Mouse (Mus musculus): ENCODE results near the gene Cstf2t. TPM values are rescaled to one million over a fixed set of nuclear protein-coding genes. Genes with fewer than 3 reads are reported as not detected.
A peak's percentile ranks its signal among the peaks of the same experiment; 100 is the strongest.

The Cstf2t gene
- polyA plus RNA-seq, 1 experiment from 2014 or later: 17.3 TPM

DNA sequence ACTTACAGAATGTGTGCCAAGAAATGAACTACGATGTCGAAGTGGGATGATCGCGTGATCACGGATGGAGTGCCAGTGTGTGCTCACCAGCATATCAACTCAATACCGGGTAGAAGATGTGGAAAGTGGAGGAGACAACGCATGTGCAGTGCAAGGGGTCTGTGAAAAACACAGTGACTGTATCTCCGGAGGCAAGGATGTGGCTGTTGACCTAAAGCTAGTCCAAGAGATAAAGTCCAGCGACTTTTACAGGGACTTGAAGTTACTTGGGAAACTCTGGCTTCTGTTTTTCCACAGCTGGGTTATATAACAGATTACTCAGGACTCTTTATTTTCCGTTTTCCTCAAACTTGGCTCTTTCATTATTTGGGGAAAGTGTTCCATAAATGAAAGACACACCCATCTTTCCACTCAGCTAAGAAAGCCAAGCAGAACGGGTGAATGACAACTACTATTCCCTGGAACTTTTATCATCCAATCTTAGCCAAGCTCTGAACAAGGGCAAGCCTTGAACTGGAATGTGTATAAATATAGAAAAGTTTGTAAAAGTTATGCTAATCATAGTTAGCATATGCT, 17.3 kb upstream of the Cstf2t start:
- no peak for DNase-seq (ENCODE audit: low spot score)
- Histone ChIP-seq H3K36me3 (ENCODE audit: control insufficient read depth, insufficient read depth, low read length) (no peaks in the 10 kb centered on the region), H3K27me3 (ENCODE audit: control insufficient read depth, insufficient read depth, low read length) (no peaks in the 10 kb centered on the region), H3K27ac (replicated peaks) (peak overlapping the region; percentile 40; the same call in 1 of the 2 replicates), H3K4me2 (replicated peaks; ENCODE audit: low read depth) (no peak overlapping the region; the same call in 1 of the 2 replicates), H3K4me3 (ENCODE audit: low read depth, low read length) (no peak overlapping the region), H3K4me1 (replicated peaks; ENCODE audit: control insufficient read depth, insufficient read depth) (no peaks in the 10 kb centered on the region), H3K9ac (ENCODE audit: low read length) (no peak overlapping the region), H3K9me3 (ENCODE audit: control insufficient read depth, low read length) (no peaks in the 10 kb centered on the region)
- ATAC-seq (ENCODE audit: low FRiP score, low TSS enrichment): no peak
- no peak for TF ChIP-seq CTCF (IDR thresholded peaks at IDR 0.05; ENCODE audit: low read depth)
- TF ChIP-seq EP300 (optimal IDR thresholded peaks at IDR 0.05): no peak
- 48% methylated on average over 11 of the region's 11 CpGs for WGBS

DNA sequence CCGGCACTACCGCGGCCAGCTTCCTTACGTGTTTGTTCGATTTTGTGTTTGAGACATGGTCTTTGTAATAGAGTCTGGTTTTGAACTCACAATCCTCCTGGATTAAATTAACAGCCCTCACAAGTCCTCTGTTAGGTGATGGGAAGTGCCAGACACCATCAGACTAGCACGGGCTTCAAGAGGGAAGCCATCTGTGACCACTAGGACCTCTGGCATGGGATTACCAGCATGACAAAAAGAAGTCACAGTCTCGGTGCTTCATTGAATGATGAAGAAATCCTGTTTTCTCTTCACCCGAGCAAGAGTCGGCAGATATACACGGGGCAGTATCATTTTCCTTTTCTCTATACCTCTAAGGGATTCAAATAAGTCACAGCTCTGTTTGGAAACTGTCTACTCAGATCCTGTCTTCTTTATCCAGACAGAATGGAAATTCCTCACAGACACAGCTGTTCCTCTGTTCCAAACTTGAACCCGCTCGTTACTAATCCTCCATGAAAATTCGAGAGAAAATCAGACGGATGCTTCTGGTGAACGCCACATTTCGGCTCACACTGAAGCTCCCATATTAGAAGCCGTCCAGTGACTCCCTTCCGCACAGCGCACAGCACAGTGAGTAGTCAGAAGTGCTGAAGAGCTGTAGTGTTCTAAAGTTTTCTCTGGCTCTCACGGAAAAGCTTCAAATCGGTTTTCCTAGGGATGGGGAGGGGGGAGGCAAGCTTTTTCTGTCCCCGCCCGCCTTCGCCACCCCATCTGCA, 8.5 kb upstream of the Cstf2t start:
- DNase-seq (ENCODE audit: low spot score) (no peak), ATAC-seq (ENCODE audit: low FRiP score, low TSS enrichment) (no peak)
- 44% methylated on average over 24 of the region's 24 CpGs for WGBS
- Histone ChIP-seq H3K36me3 (ENCODE audit: control insufficient read depth, insufficient read depth, low read length) (no peaks in the 10 kb centered on the region), H3K4me1 (replicated peaks; ENCODE audit: control insufficient read depth, insufficient read depth) (0 out of 2 replicates have a peak, but pooled peaks cover 2% of the 10 kb centered on the region), H3K27ac (replicated peaks) (peak overlapping the region; percentile 40; the same call in 1 of the 2 replicates), H3K4me3 (ENCODE audit: low read depth, low read length) (peak overlapping the region; percentile 19), H3K9me3 (ENCODE audit: control insufficient read depth, low read length) (no peaks in the 10 kb centered on the region), H3K4me2 (replicated peaks; ENCODE audit: low read depth) (peak overlapping the region; percentile 48), H3K27me3 (ENCODE audit: control insufficient read depth, insufficient read depth, low read length) (no peaks in the 10 kb centered on the region), H3K9ac (ENCODE audit: low read length) (peak overlapping the region; percentile 45; the same call in 1 of the 2 replicates)
- TF ChIP-seq CTCF (IDR thresholded peaks at IDR 0.05; ENCODE audit: low read depth): no peak

DNA sequence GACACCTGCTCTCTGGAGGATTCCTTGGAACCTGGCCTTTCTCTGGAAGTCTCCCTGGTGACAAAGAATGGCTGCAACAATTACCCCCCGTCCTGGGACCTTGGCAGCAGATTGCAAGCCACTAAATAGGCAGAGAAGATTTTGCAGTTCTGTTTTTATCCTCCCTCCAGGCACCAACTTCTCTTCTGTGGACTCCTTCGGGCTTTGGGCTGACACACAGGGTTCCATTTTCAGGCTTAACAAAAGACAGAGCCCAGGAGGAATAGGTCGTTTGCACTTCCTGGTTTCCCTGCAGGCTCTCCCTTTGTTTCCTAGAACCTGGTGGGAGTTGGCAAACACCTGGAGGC, 7.9 kb upstream of the Cstf2t start:
- H3K9ac ChIP-seq (ENCODE audit: low read length): no peak overlapping the region
- DNase-seq (ENCODE audit: low spot score) (no peak), ATAC-seq (ENCODE audit: low FRiP score, low TSS enrichment) (no peak)
- peak overlapping the region; percentile 40; the same call in 1 of the 2 replicates for H3K27ac ChIP-seq (replicated peaks)
- 0 out of 2 replicates have a peak, but pooled peaks cover 2% of the 10 kb centered on the region for H3K4me1 ChIP-seq (replicated peaks; ENCODE audit: control insufficient read depth, insufficient read depth)
- H3K27me3 ChIP-seq (ENCODE audit: control insufficient read depth, insufficient read depth, low read length): no peaks in the 10 kb centered on the region
- H3K36me3 ChIP-seq (ENCODE audit: control insufficient read depth, insufficient read depth, low read length): no peaks in the 10 kb centered on the region
- TF ChIP-seq EP300 (optimal IDR thresholded peaks at IDR 0.05): no peak
- no peak for TF ChIP-seq CTCF (IDR thresholded peaks at IDR 0.05; ENCODE audit: low read depth)
- peak overlapping the region; percentile 19; the same call in 1 of the 2 replicates for H3K4me3 ChIP-seq (ENCODE audit: low read depth, low read length)
- 13% methylated on average over 3 of the region's 3 CpGs for WGBS
- peak overlapping the region; percentile 48 for H3K4me2 ChIP-seq (replicated peaks; ENCODE audit: low read depth)
- no peaks in the 10 kb centered on the region for H3K9me3 ChIP-seq (ENCODE audit: control insufficient read depth, low read length)

DNA sequence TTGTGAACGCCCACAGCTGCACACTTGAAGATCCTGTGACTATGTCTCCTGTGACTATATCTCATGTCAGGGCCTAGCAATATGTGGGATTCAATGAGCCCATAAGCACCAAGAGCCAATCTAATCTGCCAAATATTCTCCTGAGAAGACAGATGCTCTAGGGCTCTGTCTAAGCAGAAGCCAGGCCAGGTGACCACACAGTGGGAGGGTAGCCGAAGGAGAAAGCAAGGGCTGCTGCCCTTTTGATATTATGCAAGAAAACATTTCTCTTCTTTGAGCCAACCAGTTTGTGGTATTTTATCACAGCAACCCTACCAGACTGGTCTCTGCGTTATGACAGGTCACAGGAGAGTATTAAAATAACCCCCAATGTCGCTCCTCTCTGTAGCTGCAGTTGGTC, 6.5 kb upstream of the Cstf2t start:
- H3K4me1 ChIP-seq (replicated peaks; ENCODE audit: control insufficient read depth, insufficient read depth): 0 out of 2 replicates have a peak, but pooled peaks cover 2% of the 10 kb centered on the region
- WGBS: 87% methylated on average over 4 of the region's 4 CpGs
- no peak overlapping the region for H3K27ac ChIP-seq (replicated peaks)
- H3K27me3 ChIP-seq (ENCODE audit: control insufficient read depth, insufficient read depth, low read length): no peaks in the 10 kb centered on the region
- no peak for ATAC-seq (ENCODE audit: low FRiP score, low TSS enrichment)
- no peak overlapping the region for H3K4me2 ChIP-seq (replicated peaks; ENCODE audit: low read depth)
- H3K9ac ChIP-seq (ENCODE audit: low read length): no peak overlapping the region
- DNase-seq (ENCODE audit: low spot score): no peak
- no peaks in the 10 kb centered on the region for H3K9me3 ChIP-seq (ENCODE audit: control insufficient read depth, low read length)
- H3K36me3 ChIP-seq (ENCODE audit: control insufficient read depth, insufficient read depth, low read length): no peaks in the 10 kb centered on the region
- no peak overlapping the region for H3K4me3 ChIP-seq (ENCODE audit: low read depth, low read length)
- TF ChIP-seq CTCF (IDR thresholded peaks at IDR 0.05; ENCODE audit: low read depth) (no peak), EP300 (optimal IDR thresholded peaks at IDR 0.05) (no peak)

DNA sequence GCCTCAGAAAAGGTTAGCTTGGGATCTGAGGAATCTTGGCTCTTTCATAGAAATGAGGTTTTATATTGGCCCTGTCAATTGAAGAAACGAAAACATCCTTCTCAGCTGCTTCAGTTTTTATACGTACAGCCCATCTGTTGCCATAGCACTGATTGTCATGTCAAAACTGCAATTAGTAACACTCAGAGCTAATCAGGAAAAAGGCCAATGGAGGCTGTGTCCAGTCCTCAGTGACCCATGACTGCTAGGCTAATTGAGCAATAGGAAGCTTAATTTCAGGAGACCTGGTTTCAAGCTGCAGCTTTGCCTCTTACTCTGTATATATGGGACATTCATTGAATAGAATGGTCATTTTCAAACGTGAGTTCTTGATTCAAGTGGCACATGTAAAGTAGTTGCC, 4.4 kb upstream of the Cstf2t start:
- no peak overlapping the region for H3K4me3 ChIP-seq (ENCODE audit: low read depth, low read length)

DNA sequence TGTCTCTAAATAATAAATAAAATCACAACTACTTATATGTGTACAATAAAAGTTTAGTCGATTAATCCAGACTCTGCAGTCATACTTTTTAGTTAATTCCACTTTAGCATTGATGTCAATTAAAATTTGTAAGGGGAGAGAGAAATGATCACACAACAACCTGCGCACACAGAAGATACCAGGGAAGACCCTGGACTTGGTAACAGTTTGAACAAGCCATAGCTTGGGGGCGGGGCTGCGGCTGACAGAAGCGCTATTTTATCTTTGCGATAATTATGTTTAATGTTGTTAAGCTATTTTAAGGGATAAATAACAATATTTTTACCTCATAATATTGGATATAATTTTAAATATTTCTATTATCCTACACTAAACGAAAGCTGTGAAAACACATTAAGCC, 411 bp upstream of the Cstf2t start:
- H3K4me3 ChIP-seq (ENCODE audit: low read depth, low read length): peak overlapping the region; percentile 67
- peak overlapping the region; percentile 56 for H3K4me2 ChIP-seq (replicated peaks; ENCODE audit: low read depth)
- no peaks in the 10 kb centered on the region for H3K9me3 ChIP-seq (ENCODE audit: control insufficient read depth, low read length)
- 19% methylated on average over 7 of the region's 7 CpGs for WGBS
- 0 out of 2 replicates have a peak overlapping the region, but pooled peaks have one; percentile 14 for H3K27ac ChIP-seq (replicated peaks)
- DNase-seq (ENCODE audit: low spot score) (no peak), ATAC-seq (ENCODE audit: low FRiP score, low TSS enrichment) (no peak)
- H3K36me3 ChIP-seq (ENCODE audit: control insufficient read depth, insufficient read depth, low read length): peaks cover 7% of the 10 kb centered on the region; the same call in 1 of the 2 replicates
- no peak for TF ChIP-seq CTCF (IDR thresholded peaks at IDR 0.05; ENCODE audit: low read depth)
- no peak for TF ChIP-seq EP300 (optimal IDR thresholded peaks at IDR 0.05)
- H3K4me1 ChIP-seq (replicated peaks; ENCODE audit: control insufficient read depth, insufficient read depth): peaks cover 6% of the 10 kb centered on the region; the same call in 1 of the 2 replicates
- peak overlapping the region; percentile 47 for H3K9ac ChIP-seq (ENCODE audit: low read length)
- no peaks in the 10 kb centered on the region for H3K27me3 ChIP-seq (ENCODE audit: control insufficient read depth, insufficient read depth, low read length)

More for the DNA sequence above, 4.4 kb upstream of the Cstf2t start:
- Histone ChIP-seq H3K4me2 (replicated peaks; ENCODE audit: low read depth) (no peak overlapping the region), H3K4me1 (replicated peaks; ENCODE audit: control insufficient read depth, insufficient read depth) (peaks cover 4% of the 10 kb centered on the region; the same call in 1 of the 2 replicates), H3K36me3 (ENCODE audit: control insufficient read depth, insufficient read depth, low read length) (no peaks in the 10 kb centered on the region), H3K27ac (replicated peaks) (no peak overlapping the region), H3K9me3 (ENCODE audit: control insufficient read depth, low read length) (no peaks in the 10 kb centered on the region), H3K27me3 (ENCODE audit: control insufficient read depth, insufficient read depth, low read length) (no peaks in the 10 kb centered on the region), H3K9ac (ENCODE audit: low read length) (no peak overlapping the region)
- 69% methylated on average over 3 of the region's 3 CpGs for WGBS
- DNase-seq (ENCODE audit: low spot score): no peak
- ATAC-seq (ENCODE audit: low FRiP score, low TSS enrichment): no peak
- TF ChIP-seq EP300 (optimal IDR thresholded peaks at IDR 0.05): no peak
- no peak for TF ChIP-seq CTCF (IDR thresholded peaks at IDR 0.05; ENCODE audit: low read depth)
